ENCODE assay signal across 8 mouse cellular contexts in genomic region chr5:115165895-115166814, GRCm38 (mm10). TPM values are rescaled to one million over a fixed set of nuclear protein-coding genes. Genes with fewer than 3 reads are reported as not detected.
DNase-seq lines count a peak whose midpoint lies in the region; ATAC-seq lines count a peak whose summit lies in the region.

No protein-coding gene starts in this region.

- H3K9me3 ChIP-seq in hindbrain, embryonic 15.5 days: no peaks in the 10 kb centered on the region
- H3K9me3 ChIP-seq in liver, embryonic 11.5 days (ENCODE audit: control insufficient read depth, low read length): no peaks in the 10 kb centered on the region

- no peak for ATAC-seq in hindbrain, embryonic 15.5 days (ENCODE audit: low FRiP score, low read depth)
- ATAC-seq in liver, embryonic 11.5 days (replicated peaks; ENCODE audit: low FRiP score): no peak; the same call in 1 of the 2 replicates

- intact Hi-C loops in left cerebral cortex, postnatal 4 days (cut with DNase I): no loop called here

- H3K4me2 ChIP-seq in hindbrain, embryonic 15.5 days: no peak overlapping the region
- no peak overlapping the region for H3K4me2 ChIP-seq in liver, embryonic 11.5 days

- peak overlapping the region; percentile 55; the same call in 1 of the 2 replicates for H3K27ac ChIP-seq in hindbrain, embryonic 15.5 days (replicated peaks)
- H3K27ac ChIP-seq in liver, embryonic 11.5 days (ENCODE audit: low read depth, low read length): 0 out of 2 replicates have a peak overlapping the region, but pooled peaks have one; percentile 21

- WGBS in hindbrain, embryonic 15.5 days: 49% methylated on average over 11 of the region's 11 CpGs
- 62% methylated on average over 11 of the region's 11 CpGs for WGBS in liver, embryonic 11.5 days

- no peaks in the 10 kb centered on the region for H3K27me3 ChIP-seq in hindbrain, embryonic 15.5 days
- no peaks in the 10 kb centered on the region for H3K27me3 ChIP-seq in liver, embryonic 11.5 days (replicated peaks; ENCODE audit: control insufficient read depth, insufficient read depth, low read length)

- H3K4me3 ChIP-seq in hindbrain, embryonic 15.5 days: no peak overlapping the region
- no peak overlapping the region for H3K4me3 ChIP-seq in liver, embryonic 11.5 days (ENCODE audit: low read depth, low read length)

- DNase-seq in left cerebral cortex, postnatal 4 days: peak; percentile 80
- no peak for DNase-seq in left cerebral cortex, adult 18-20 months (ENCODE audit: low spot score in 2 of 2)
- peak; percentile 98 for DNase-seq in R1 (ENCODE audit: low read depth, low spot score)
- DNase-seq in liver, embryonic 11.5 days (ENCODE audit: low spot score): no peak
- no peak for DNase-seq in gastrocnemius, postnatal 4 days (ENCODE audit: low spot score in 2 of 2)
- no peak for DNase-seq in urinary bladder, postnatal 25 days (ENCODE audit: low spot score)
- no peak for DNase-seq in thymus, postnatal 36 days

- peaks cover 15% of the 10 kb centered on the region; the same call in 1 of the 2 replicates for H3K4me1 ChIP-seq in hindbrain, embryonic 15.5 days (replicated peaks)
- H3K4me1 ChIP-seq in liver, embryonic 11.5 days (replicated peaks; ENCODE audit: control insufficient read depth, insufficient read depth, low read length): peaks cover 29% of the 10 kb centered on the region

- no peaks in the 10 kb centered on the region for H3K36me3 ChIP-seq in hindbrain, embryonic 15.5 days
- H3K36me3 ChIP-seq in liver, embryonic 11.5 days (ENCODE audit: control insufficient read depth, insufficient read depth, low read length): no peaks in the 10 kb centered on the region

- H3K9ac ChIP-seq in hindbrain, embryonic 15.5 days: no peak overlapping the region
- 0 out of 2 replicates have a peak overlapping the region, but pooled peaks have one; percentile 32 for H3K9ac ChIP-seq in liver, embryonic 11.5 days (ENCODE audit: low read depth, low read length)

RNA-seq across cellular contexts. Expression of gene Mlec, which starts 8.2 kb away (rescaled TPM):
- total RNA-seq in left cerebral cortex, postnatal 4 days (2021): 10 to 100 TPM; 59.5 to 79.4 TPM
- 10 to 100 TPM; 88.6 to 93.5 TPM for total RNA-seq in left cerebral cortex, adult 18-20 months (2021)
- polyA plus RNA-seq in hindbrain, embryonic 15.5 days (2015; fragmentation: Nextera tagmentation; extraction: Ambion mirVana): 30.6 and 33.6 TPM in 2 replicates
- 56.2 and 59.5 TPM in 2 replicates for polyA plus RNA-seq in liver, embryonic 11.5 days (2014; fragmentation: Nextera tagmentation; extraction: Ambion mirVana)
- 100 to 1,000 TPM; 198 to 217 TPM for total RNA-seq in gastrocnemius, postnatal 4 days (2021)

RNA-seq across cellular contexts. Expression of gene Cabp1, which starts 28.0 kb away (rescaled TPM):
- 10 to 100 TPM; 67.0 to 67.2 TPM for total RNA-seq in left cerebral cortex, postnatal 4 days (2021)
- total RNA-seq in left cerebral cortex, adult 18-20 months (2021): 100 to 1,000 TPM; 288 to 320 TPM
- 11.2 and 14.2 TPM in 2 replicates for polyA plus RNA-seq in hindbrain, embryonic 15.5 days (2015; fragmentation: Nextera tagmentation; extraction: Ambion mirVana)
- 0.89 and 1.4 TPM in 2 replicates for polyA plus RNA-seq in liver, embryonic 11.5 days (2014; fragmentation: Nextera tagmentation; extraction: Ambion mirVana)
- 1 to 10 TPM; 4.2 to 5.1 TPM for total RNA-seq in gastrocnemius, postnatal 4 days (2021)

RNA-seq across cellular contexts. Expression of gene Unc119b, which starts 31.4 kb away (rescaled TPM):
- total RNA-seq in left cerebral cortex, postnatal 4 days (2021): 10 to 100 TPM; 22.4 to 25.6 TPM
- total RNA-seq in left cerebral cortex, adult 18-20 months (2021): 10 to 100 TPM; 28.8 to 28.9 TPM
- polyA plus RNA-seq in hindbrain, embryonic 15.5 days (2015; fragmentation: Nextera tagmentation; extraction: Ambion mirVana): 36.9 and 38.0 TPM in 2 replicates
- 26.8 and 27.3 TPM in 2 replicates for polyA plus RNA-seq in liver, embryonic 11.5 days (2014; fragmentation: Nextera tagmentation; extraction: Ambion mirVana)
- total RNA-seq in gastrocnemius, postnatal 4 days (2021): 10 to 100 TPM; 19.9 to 20.3 TPM

RNA-seq across cellular contexts. Expression of gene Acads, which starts 47.0 kb away (rescaled TPM):
- total RNA-seq in left cerebral cortex, postnatal 4 days (2021): 1 to 10 TPM; 9.1 to 9.4 TPM
- total RNA-seq in left cerebral cortex, adult 18-20 months (2021): 1 to 10 TPM; 7.9 to 8.7 TPM
- polyA plus RNA-seq in hindbrain, embryonic 15.5 days (2015; fragmentation: Nextera tagmentation; extraction: Ambion mirVana): 21.6 and 23.1 TPM in 2 replicates
- 35.5 and 37.4 TPM in 2 replicates for polyA plus RNA-seq in liver, embryonic 11.5 days (2014; fragmentation: Nextera tagmentation; extraction: Ambion mirVana)
- 10 to 100 TPM; 74.6 to 78.1 TPM for total RNA-seq in gastrocnemius, postnatal 4 days (2021)

Comparison
In these comparisons a context has a peak if more than half of its experiments do, and no peak if none do; other contexts are left out.
1. DNase-seq: peak in left cerebral cortex, postnatal 4 days (single experiment) and R1 (single experiment); none in left cerebral cortex, adult 18-20 months (0 of 2), liver, embryonic 11.5 days (single experiment), gastrocnemius, postnatal 4 days (0 of 2), urinary bladder, postnatal 25 days (single experiment) and thymus, postnatal 36 days (0 of 2).
2. RNA of gene Cabp1, which starts 28.0 kb away (total RNA-seq): 288 to 320 TPM in left cerebral cortex, adult 18-20 months and 67.0 to 67.2 TPM in left cerebral cortex, postnatal 4 days; 4.2 to 5.1 TPM in gastrocnemius, postnatal 4 days; every median in the first group is over 10 times any median in the second.